Mouse (Mus musculus) gastrocnemius, adult 2 months (tissue): ENCODE data around the gene Tmem56. TPM values are rescaled to one million over a fixed set of nuclear protein-coding genes. Genes with fewer than 3 reads are reported as not detected.

Source experiments
- DNase-seq: peaks from one replicate; pipeline ENCODE4 v3.0.0; 2022
- H3K27ac ChIP-seq: fragments of 200-600 bp; 2 replicates; pipeline ENCODE4 v1.8.1; 2022; ENCODE audit warnings: mild to moderate bottlenecking
- H3K4me3 ChIP-seq: fragments of 200-600 bp; 2 replicates; pipeline ENCODE4 v1.8.1; 2022; ENCODE audit warnings: mild to moderate bottlenecking, moderate library complexity
- CTCF ChIP-seq: fragments of 200-600 bp; IDR thresholded peaks from 2 replicates; pipeline ENCODE4 v1.8.1; 2022; ENCODE audit warnings: antibody characterized with exemption, mild to moderate bottlenecking, moderate library complexity
- intact Hi-C: fragments of 180-260 bp; cut with DNase I; formaldehyde crosslinking; loops from one replicate; pipeline ENCODE4 v1.15.1; 2025
- total RNA-seq, 2 experiments: library from RNA; stranded (reverse); gene quantifications; 2 replicates each; pipeline ENCODE4 v1.2.3; 2021

The Tmem56 gene
- total RNA-seq, 2 experiments from 2014 or later: 44.5 to 47.4 TPM

DNA sequence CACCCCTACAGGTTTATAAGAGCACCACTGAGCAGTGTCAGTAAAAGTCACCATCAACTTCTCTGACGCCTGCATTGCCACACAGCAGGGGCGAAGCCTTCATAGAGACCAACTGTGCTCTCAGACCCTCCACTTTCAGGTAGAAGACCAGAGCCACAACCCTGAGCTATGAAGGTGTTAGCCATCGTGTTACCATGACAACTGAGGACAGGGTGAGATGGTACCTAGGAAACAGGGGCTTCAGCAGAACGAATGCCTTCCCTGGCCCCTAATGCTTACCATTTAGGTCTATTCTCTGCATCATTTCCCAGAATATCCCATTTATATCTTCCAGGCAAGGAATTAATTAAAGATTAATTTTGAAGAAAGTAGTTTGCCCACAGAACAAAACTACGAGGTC lies 26.0 kb upstream of the Tmem56 start:
- DNase-seq: no peak
- H3K27ac ChIP-seq: no peak overlapping the region
- no peak overlapping the region for H3K4me3 ChIP-seq
- intact Hi-C loops: loop anchor here (5.0 kb wide), 3 partner anchors 118 to 428 kb away; partner anchors contain the start of genes Cnn3 and Rwdd3
- no peak for TF ChIP-seq CTCF

DNA sequence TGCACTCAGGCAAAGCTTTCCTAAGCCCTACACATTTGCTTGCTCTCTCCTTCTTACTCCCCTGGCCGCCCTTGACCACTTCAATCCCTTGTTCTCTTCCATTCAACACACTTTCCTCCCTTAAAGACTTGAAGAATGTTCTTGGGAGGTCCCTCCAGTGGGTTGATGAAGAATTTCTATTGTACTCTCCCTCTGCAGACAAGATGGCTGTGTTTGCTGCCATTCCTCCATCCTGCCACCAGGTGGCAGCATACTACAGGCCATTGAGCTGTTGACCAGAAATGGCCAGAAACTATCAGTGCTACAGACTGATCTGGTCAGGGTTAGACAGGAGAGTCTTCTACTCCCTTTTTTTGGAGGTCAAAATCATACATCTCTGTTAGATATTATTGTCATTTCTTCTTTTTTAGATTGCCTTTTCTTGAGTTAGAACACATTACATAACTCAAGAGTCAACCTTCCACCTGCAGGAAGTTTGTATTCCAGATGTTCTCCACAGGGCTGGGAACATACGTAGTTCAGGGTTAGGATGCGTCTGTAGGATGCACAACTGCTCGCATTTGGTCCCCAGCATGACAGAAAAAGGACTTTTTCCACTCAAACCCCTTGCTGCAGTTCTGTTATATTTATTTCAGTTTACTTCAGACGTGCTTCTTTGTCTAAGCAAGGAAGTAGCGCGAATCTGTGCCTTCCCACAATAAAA lies 24.8 kb upstream of the Tmem56 start:
- intact Hi-C loops: loop anchor here (1.0 to 5.0 kb wide), 4 partner anchors 120 to 430 kb away; partner anchors contain the start of genes Cnn3 and Rwdd3
- H3K27ac ChIP-seq: no peak overlapping the region
- no peak overlapping the region for H3K4me3 ChIP-seq
- peak; percentile 99 for TF ChIP-seq CTCF
- peak; percentile 73 for DNase-seq

DNA sequence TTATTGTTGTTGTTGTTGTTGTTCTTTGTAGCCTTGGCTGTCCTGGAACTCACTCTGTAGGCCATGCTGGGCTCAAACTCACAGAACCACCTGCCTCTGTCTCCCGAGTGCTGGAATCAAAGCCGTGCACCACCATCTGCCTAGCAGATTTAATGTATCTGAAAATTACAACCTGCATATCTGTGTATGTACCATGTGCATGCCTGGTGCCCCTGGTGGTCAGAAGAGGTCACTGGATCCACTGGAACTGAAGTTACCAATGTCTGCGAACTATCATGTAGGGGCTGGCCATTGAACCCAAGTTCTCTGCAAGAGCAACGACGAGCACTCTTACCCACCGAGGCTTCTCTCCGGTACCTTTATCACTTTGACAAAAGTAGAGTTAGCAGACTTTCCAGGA lies 23.7 kb upstream of the Tmem56 start:
- no peak overlapping the region for H3K27ac ChIP-seq
- DNase-seq: no peak
- peak; percentile 41 for TF ChIP-seq CTCF
- intact Hi-C loops: loop anchor here (1.0 to 5.0 kb wide), 4 partner anchors 121 to 431 kb away; partner anchors contain the start of genes Cnn3 and Rwdd3
- H3K4me3 ChIP-seq: no peak overlapping the region

DNA sequence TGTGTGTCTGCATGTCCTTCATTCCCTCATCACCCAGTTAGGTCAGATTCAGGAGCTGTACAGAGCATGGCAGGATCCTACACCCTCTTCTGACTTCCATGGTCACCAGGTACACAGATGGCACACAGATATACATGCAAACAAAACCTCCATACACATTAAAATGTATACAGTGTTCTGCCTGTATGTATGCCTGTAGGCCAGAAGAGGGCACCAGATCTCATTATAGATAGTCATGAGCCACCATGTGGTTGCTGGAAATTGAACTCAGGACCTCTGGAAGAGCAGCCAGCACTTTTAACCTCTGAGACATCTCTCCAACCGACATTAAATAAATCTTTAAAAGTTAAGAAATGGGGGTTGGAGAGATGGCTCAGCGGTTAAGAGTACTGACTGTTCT lies 11.3 kb upstream of the Tmem56 start:
- intact Hi-C loops: no loop called here
- Histone ChIP-seq H3K4me3 (no peak overlapping the region), H3K27ac (no peak overlapping the region)
- peak; percentile 34 for TF ChIP-seq CTCF
- DNase-seq: no peak

DNA sequence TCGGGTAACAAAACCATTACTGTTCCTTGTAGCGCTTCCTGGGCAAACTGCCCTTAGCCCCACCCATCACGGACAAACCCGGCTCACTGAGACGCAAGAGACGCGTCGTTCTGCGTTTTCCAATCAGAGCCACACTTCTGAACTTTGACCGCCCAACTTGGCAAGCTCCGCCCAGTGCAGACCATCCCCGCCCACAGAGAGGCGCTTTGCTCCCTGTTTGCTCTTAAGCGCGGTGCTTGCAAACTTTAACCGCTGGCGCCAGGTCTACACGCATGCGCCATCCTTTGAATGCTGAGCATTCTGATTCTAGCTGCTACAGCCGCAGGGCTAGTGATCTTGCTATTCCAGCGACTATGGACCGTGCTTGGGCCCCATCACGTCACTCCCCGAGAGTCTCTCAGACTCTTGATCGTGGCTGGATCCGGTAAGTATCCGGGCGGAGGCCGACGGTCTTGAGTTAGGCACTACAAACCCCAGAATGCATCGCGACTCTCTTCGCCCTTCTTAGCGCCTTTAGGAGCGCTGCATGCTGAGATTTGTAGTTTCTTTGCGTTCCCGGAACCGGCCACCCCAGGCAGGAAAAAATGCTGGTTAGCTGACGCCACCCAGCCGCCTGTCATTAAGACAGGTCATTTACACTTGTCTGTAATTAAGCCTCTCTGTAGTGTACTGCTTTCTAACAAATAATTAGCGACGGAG lies 8.8 kb upstream of the Tmem56 start, which contains the start of gene Alg14:
Gene Alg14, plus strand, starts transcription at position 214 of the 699 bp plus-strand sequence.
- Histone ChIP-seq H3K27ac (peak within 1 kb of the TSS; percentile 92), H3K4me3 (peak within 1 kb of the TSS; percentile 86)
- intact Hi-C loops: loop anchor here (2.0 kb wide), 2 partner anchors 29 to 121 kb away; partner anchors contain the start of gene Rwdd3
- DNase-seq: peak; percentile 98
- TF ChIP-seq CTCF: peak; percentile 10

DNA sequence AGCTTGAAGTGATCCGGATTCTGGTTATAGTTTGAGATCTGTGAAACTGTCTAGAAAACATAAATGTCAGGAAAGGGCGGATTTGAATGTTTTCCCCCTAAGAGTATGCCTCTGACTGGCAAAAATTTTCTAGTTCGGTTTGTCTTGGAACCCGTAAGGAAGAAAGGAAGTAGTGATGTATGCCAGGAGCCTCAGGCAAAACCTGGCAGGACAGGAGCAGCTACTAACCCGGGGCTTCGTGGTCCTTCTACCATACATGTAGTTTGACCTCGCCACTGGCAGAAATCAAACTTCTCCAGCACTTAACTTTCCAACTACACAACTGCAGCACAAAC lies 8.3 kb upstream of the Tmem56 start:
- Histone ChIP-seq H3K4me3 (peak overlapping the region; percentile 86), H3K27ac (peak overlapping the region; percentile 92)
- no peak for TF ChIP-seq CTCF
- DNase-seq: no peak
- intact Hi-C loops: loop anchor here (2.0 kb wide), 1 partner anchor 28 kb away; no protein-coding TSS in a partner anchor

DNA sequence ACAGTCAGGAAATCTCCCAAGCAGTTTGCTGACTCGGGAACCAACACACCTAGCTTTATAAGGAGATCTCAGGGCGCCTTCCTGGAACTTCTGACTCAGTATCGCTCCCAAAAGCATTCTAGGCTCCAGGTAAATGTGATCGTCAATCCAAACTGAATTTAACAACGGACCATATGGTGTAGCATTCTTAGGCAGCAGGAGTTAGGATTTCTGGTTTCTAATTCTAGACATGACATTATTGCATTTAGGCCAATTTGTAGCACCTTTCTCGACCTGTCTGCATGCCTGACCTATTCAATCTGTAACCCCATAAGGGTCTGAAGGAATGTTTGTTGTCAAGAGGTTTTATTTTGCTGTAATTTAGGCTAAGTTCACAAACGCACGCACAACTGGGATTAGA lies 7.8 kb upstream of the Tmem56 start:
- Histone ChIP-seq H3K4me3 (peak overlapping the region; percentile 86), H3K27ac (peak overlapping the region; percentile 92)
- no peak for TF ChIP-seq CTCF
- intact Hi-C loops: loop anchor here (2.0 kb wide), 1 partner anchor 28 kb away; no protein-coding TSS in a partner anchor
- DNase-seq: no peak

DNA sequence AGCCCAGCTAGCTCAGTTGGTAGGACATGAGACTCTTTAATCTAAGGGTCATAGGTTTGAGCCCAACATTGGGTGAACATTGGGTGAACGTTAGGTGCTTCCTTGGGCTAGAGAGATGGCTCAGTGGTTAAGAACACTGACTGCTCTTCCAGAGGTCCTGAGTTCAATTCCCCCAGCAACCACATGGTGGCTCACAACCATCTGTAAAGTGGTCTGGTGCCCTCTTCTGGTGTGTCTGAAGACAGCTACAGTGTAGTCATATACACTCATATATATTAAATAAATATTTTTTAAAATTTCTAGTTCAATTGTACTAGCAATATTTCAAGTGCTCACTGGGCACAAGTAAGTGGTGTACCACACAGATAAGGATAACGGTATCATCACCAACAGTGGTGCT lies 4.3 kb upstream of the Tmem56 start:
- peak; percentile 36 for TF ChIP-seq CTCF
- DNase-seq: no peak

DNA sequence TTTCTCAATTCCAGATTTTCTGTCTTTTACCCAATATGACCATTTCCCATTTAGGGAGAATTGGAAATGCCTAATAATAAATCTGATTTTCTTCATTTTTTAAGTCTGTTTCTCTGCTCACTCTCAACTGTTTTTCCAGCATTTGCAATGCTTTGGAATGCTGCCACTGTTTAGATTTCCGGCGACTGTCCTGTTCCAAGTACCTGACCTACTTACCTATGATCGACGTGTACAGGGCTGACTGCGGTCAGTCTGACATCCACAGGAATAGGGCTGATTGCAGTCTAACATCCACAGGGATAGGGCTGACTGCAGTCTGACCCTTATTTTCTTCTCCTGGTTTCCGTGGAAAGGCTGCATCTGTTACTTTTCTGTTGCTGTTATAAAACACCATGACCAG lies 2.3 kb upstream of the Tmem56 start:
- H3K4me3 ChIP-seq: no peak overlapping the region
- intact Hi-C loops: no loop called here
- no peak for TF ChIP-seq CTCF
- H3K27ac ChIP-seq: no peak overlapping the region
- no peak for DNase-seq

More for the DNA sequence above, 4.3 kb upstream of the Tmem56 start:
- intact Hi-C loops: no loop called here
- Histone ChIP-seq H3K27ac (no peak overlapping the region), H3K4me3 (no peak overlapping the region)

DNA sequence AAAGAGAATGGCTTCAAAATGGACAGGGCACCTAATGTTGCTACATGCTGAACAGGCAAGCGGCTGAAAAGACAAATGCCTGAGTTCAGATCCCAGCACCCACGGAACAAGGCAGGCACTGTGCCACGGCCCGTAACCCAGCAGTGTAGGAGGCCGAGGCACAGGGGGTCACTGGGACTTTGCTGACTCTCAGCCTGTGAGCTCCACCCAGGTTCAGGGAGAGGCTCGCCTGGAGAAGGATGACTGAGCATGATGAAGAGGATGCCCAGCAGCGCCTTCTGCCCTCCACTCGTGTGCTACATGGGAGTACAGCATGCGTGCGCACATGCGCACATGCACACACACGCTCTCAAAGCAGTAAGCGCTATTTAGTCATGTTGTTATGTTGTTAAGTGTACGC lies 3.2 kb downstream of the Tmem56 start:
- Histone ChIP-seq H3K4me3 (no peak overlapping the region), H3K27ac (no peak overlapping the region)
- no peak for DNase-seq
- intact Hi-C loops: no loop called here
- no peak for TF ChIP-seq CTCF

DNA sequence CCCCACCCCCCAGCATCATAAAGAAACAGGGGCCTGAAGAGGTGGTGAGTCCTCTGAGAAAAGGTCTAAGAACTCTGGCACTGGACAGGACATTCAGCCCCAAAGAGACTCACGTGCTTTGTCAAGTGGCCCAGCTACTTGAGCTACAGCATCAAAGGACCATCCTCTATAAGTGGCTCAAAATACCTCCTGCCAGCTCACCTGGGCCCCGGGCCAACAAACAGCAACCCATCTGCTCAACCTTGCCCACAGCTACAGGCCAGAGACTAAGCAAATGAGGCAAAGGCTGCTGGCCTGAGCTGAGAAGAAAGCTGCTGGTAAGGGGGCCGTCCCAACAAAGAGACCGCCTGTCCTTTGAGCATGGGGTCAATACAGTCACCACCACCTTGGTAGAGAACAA lies 5.3 kb downstream of the Tmem56 start:
- intact Hi-C loops: no loop called here
- TF ChIP-seq CTCF: no peak
- H3K27ac ChIP-seq: no peak overlapping the region
- no peak overlapping the region for H3K4me3 ChIP-seq
- no peak for DNase-seq

DNA sequence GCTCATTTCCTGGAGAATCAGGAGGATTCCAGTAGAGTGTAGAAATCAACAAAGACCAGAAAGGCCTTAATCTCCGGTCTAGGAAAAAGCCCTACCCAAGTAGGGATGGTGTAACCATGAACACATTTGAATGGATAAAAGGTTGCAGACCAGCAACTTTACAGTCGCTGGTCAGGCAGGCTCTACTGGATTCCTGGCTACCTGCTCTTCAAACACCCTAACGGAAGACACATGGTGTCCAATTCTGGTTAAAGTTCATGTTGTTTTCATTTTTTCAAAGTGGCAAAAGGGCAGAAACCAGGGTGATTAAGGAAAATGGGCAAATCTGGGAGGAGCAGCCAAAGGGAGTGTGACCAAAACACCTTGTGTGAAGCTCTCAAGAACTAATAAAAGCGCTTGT lies 5.9 kb downstream of the Tmem56 start:
- Histone ChIP-seq H3K27ac (no peak overlapping the region), H3K4me3 (no peak overlapping the region)
- intact Hi-C loops: no loop called here
- no peak for DNase-seq
- no peak for TF ChIP-seq CTCF

DNA sequence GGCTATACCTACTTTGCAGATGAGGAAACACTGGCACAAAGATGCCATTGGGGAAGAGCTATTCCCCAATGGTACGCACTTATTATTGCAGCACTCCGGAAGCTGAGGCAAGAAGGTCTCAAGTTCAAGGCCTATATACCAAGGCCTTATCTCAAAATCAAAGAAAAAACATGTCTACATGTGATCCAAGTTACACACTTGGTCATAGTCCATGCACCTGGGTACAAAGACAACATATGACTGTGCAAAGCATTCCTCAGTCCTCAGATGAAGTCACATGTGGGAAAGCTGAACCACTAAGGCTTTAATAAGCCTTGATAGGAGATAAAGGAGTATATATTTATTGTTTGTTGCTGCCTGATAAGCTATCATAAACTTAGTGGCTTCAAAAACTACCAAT lies 8.9 kb downstream of the Tmem56 start:
- intact Hi-C loops: no loop called here
- Histone ChIP-seq H3K4me3 (no peak overlapping the region), H3K27ac (no peak overlapping the region)
- no peak for DNase-seq
- no peak for TF ChIP-seq CTCF
